Mouse (Mus musculus): Measurements from ENCODE around the gene Crtac1.

DNA sequence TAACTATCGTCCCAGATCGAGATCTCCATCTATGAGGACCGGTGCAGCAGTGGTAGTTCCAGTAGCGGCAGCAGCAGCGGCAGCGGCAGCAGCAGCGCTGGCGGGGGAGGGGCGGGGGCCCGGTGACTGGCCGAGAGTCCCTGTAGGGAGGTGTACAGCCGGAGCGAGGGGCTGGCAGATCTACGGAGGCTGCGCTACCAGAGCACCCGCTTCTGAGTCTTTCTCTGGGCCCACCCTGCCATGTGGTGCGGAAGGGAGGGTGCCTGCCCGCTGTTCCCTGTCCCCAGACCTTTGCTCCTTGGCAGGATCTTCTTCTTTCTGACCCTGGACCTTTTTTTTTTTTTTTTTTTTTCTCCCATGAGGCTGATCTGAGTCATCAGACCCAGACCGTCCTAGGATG, 163.2 kb downstream of the Crtac1 start:
- TF ChIP-seq GATA1 (IDR thresholded peaks at IDR 0.05; ENCODE audit: low read length) = no peak
- no peak; the same call in 2 of the 3 replicates for TF ChIP-seq TAL1 (IDR thresholded peaks at IDR 0.05; ENCODE audit: low read length)

Measured in erythroblast, embryonic 14.5 days (primary cell).